Mouse (Mus musculus) limb, embryonic 10.5 days (tissue): ENCODE data around the gene Zfp869. TPM values are rescaled to one million over a fixed set of nuclear protein-coding genes. Genes with fewer than 3 reads are reported as not detected.

Experiments
- DNase-seq: peaks from one replicate; pipeline ENCODE4 v3.0.0-alpha.2; 2017; ENCODE audit warnings: low spot score
- H3K27ac ChIP-seq: fragments of 300-500 bp; sonication (generic); 2 replicates; pipeline ENCODE4 v1.5.1; 2016; ENCODE audit warnings: mild to moderate bottlenecking
- H3K27me3 ChIP-seq: fragments of 300-500 bp; sonication (generic); 2 replicates; pipeline ENCODE4 v1.6.1; 2016; ENCODE audit warnings: low read depth, mild to moderate bottlenecking; ENCODE audit not compliant: poor library complexity, severe bottlenecking
- H3K36me3 ChIP-seq: fragments of 300-500 bp; sonication (generic); 2 replicates; pipeline ENCODE4 v1.6.1; 2016; ENCODE audit warnings: mild to moderate bottlenecking, moderate library complexity
- H3K4me1 ChIP-seq: fragments of 300-500 bp; sonication (generic); 2 replicates; pipeline ENCODE4 v1.6.1; 2016
- H3K4me3 ChIP-seq: fragments of 300-500 bp; sonication (generic); 2 replicates; pipeline ENCODE4 v1.5.1; 2016; ENCODE audit warnings: mild to moderate bottlenecking, moderate library complexity
- H3K9me3 ChIP-seq: fragments of 300-500 bp; sonication (generic); replicated peaks from 2 replicates; pipeline ENCODE4 v1.6.1; 2016; ENCODE audit warnings: mild to moderate bottlenecking
- polyA plus RNA-seq: library from polyadenylated mRNA; unstranded; fragments of >200 nt; fragmentation: Nextera tagmentation; extraction: Ambion mirVana; gene quantifications from 2 replicates; pipeline ENCODE4 v1.2.1, GENCODE M21; 2016

Gene Zfp869
- polyA plus RNA-seq, 1 experiment from 2014 or later = 34.0 TPM

DNA sequence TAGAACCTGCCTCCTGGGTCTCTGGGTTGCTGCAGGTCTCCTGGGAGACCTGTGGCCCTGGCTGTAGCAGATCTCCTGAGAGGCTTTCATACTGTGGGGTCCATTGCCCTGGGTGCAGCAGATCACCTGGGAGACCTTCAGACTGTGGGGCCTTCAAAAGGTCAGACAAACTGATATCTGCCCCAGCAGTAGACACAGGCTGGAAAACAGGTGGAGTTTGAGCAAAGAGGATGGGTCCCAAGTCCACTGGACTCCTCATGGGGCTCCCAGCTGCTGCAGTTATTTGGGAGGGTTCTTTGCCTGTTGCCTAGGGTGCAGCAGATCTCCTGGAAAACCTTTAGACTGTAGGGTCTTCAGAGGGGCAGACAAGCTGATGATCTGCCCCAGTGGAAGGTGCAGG lies 49.2 kb downstream of the Zfp869 start:
- no peak overlapping the region for H3K27ac ChIP-seq
- DNase-seq = no peak
- H3K4me1 ChIP-seq = no peaks in the 10 kb centered on the region
- no peak overlapping the region for H3K4me3 ChIP-seq
- H3K27me3 ChIP-seq = no peaks in the 10 kb centered on the region
- peaks cover 28% of the 10 kb centered on the region for H3K36me3 ChIP-seq
- H3K9me3 ChIP-seq = peaks cover 3% of the 10 kb centered on the region; the same call in 1 of the 2 replicates

Other genes with a start within 250 kb of the Zfp869 start
- not detected in 2 replicates for gene Gm7697, start 187.7 kb downstream of the Zfp869 start, polyA plus RNA-seq
- 29.1 and 30.7 TPM in 2 replicates for gene Zfp868, start 85.2 kb downstream of the Zfp869 start, polyA plus RNA-seq
- gene Zfp964, start 56.2 kb downstream of the Zfp869 start, polyA plus RNA-seq = 1.6 and 1.8 TPM in 2 replicates
- gene Zfp963, start 39.2 kb upstream of the Zfp869 start, polyA plus RNA-seq = 4.3 and 6.4 TPM in 2 replicates
- 0.19 TPM in 1 of 2 replicates, not detected in the other for gene Gm20422, start 64.2 kb upstream of the Zfp869 start, polyA plus RNA-seq
- gene Atp13a1, start 80.4 kb upstream of the Zfp869 start, polyA plus RNA-seq = 65.7 and 70.0 TPM in 2 replicates
- gene Zfp866, start 80.5 kb upstream of the Zfp869 start, polyA plus RNA-seq = 31.1 and 38.1 TPM in 2 replicates
- gene Gmip, start 98.0 kb upstream of the Zfp869 start, polyA plus RNA-seq = 9.3 and 9.6 TPM in 2 replicates
- 1.4 and 1.6 TPM in 2 replicates for gene Lpar2, start 111.7 kb upstream of the Zfp869 start, polyA plus RNA-seq
- 9.2 and 9.6 TPM in 2 replicates for gene Pbx4, start 121.8 kb upstream of the Zfp869 start, polyA plus RNA-seq
- gene Cilp2, start 177.0 kb upstream of the Zfp869 start, polyA plus RNA-seq = 0.40 TPM in 2 replicates
- gene Tssk6, start 191.5 kb upstream of the Zfp869 start, polyA plus RNA-seq = 5.0 and 5.9 TPM in 2 replicates
- 165 and 166 TPM in 2 replicates for gene Ndufa13, start 191.8 kb upstream of the Zfp869 start, polyA plus RNA-seq
- 2.0 and 2.9 TPM in 2 replicates for gene Yjefn3, start 192.0 kb upstream of the Zfp869 start, polyA plus RNA-seq